Mouse (Mus musculus) layer of hippocampus, postnatal 14 days (tissue): ENCODE results near the gene Taf6l. TPM values are rescaled to one million over a fixed set of nuclear protein-coding genes. Genes with fewer than 3 reads are reported as not detected.
A peak's percentile ranks its signal among the peaks of the same experiment; 100 is the strongest.

ENCODE experiments used
- DNase-seq, 2 experiments: peaks; one replicate each; pipeline ENCODE4 v3.0.0; 2021 to 2022; ENCODE audit warnings: low spot score in 2 of 2, mixed read lengths in 1 of 2
- total RNA-seq, 2 experiments: library from RNA; stranded (reverse); gene quantifications; 2 replicates each; pipeline ENCODE4 v1.2.3; 2021

Gene Taf6l
- total RNA-seq, 2 experiments from 2014 or later, result 14.1 to 15.0 TPM

DNA sequence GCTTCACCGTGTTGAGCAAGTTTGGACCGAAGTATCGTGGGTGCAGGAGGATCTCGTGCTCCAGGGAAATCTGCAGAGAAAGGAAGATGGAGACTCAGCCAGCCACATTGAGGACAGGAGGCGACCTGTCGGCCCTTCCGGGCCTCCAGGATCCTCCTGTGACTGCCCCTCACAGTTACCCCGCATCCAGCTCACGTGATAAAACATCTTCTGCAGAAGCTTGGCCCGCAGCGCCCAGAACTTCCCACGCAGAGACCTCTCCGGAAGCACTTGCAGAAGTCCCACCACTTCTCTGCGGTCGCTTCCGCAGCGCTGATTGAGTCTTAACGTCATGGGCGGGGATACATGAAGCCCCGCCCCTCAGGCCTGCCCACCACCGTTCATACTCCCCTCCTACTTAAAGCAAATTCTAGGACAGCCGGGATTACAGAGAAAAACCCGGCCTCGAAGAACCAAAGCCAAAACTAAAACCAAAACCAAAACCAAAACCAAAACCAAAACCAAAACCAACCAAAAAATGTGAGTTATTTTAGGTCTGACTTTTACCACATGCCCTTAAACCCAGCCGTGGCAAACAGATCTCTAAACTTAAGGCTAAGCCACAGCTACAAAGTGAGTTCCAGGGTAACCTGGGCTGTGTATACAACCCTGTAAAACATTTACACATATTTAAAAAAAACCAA lies 12.2 kb upstream of the Taf6l start, which contains the start of gene Polr2g:
Gene Polr2g, minus strand, starts transcription at position 314 of the 683 bp plus-strand sequence.
- peak; percentile 83 to 93 for DNase-seq

DNA sequence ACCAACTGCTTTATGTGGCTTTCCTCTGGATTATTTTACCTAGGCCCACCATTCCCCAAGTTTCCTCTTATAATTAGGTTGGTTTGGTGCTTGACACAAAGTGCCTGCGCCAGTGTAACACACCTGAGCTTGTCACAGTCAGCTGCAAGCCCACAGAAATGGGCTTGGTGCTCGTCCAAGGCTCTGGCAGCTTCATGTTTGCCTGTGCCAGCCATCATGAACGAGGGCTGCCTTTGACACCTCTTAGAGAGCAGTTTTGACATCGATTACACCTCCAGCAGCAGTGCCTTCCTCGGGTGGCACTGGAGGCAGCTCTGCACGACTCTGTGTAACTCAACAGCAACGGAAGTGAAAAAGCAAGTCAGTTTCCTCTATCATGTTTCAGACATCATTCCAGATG lies 4.0 kb upstream of the Taf6l start:
- peak in 1 of 2 experiments; percentile 36 for DNase-seq

DNA sequence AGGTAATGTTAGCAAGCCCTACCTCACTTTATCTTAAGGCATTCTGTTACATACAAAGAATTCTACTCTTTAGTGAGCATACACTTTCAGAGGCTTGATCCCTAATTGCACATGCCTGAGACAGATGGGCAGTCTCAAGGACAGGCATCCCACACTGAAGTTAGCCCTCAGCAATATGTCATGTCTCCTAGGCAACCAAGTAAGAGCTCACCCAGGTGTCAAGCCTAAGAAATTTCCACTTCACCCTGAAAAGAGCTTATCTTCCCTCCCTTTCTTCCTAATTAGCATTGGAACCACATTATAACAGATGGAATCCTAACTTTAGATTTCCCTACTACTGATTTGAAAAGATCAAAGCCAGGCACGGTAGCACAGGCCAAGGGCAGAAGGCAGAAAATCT lies 3.0 kb upstream of the Taf6l start:
- peak in 1 of 2 experiments; percentile 32 for DNase-seq

DNA sequence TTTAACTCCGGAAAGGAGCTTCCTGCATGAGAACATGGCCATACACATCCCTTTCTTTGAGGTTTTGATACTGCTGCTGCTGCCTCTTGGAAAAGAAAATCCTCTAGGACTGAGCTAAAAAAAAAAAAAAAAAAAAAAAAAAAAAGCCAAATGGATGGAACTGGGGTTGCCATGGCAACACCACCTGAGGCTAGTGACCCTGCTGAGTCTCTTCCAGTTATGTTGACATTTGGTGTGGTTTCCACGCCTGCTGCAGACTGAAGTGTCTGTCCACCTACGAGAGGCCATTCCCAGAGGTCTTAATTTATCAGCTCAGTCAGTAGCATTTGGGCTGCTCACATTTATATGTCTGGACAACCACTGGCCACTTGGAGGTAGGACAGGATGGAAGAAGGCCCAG lies 2.3 kb upstream of the Taf6l start:
- DNase-seq, result no peak

DNA sequence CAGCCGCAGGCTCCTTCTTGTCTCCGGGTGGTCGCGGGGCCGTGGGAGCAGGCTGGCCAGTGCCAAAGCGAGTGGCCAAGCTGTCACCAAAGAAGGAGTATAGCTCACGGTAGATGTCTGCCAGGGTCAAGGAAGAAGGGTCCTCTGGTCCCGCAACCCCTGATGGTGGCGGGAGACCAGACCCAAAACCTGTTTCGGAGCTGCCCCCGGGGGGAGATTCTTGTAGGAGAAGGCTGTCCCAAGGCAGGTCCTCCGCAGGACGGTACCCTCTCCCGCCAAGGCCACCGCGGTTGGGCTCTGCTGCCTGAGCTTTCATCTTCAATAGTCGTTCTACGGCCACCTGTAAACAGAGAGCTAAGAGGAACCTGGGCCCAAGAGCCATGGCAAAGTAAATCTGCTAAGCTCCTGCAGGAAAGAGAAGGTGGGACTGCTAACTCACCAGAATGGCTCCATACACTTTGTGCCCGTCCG lies 11.2 kb downstream of the Taf6l start:
- no peak for DNase-seq

DNA sequence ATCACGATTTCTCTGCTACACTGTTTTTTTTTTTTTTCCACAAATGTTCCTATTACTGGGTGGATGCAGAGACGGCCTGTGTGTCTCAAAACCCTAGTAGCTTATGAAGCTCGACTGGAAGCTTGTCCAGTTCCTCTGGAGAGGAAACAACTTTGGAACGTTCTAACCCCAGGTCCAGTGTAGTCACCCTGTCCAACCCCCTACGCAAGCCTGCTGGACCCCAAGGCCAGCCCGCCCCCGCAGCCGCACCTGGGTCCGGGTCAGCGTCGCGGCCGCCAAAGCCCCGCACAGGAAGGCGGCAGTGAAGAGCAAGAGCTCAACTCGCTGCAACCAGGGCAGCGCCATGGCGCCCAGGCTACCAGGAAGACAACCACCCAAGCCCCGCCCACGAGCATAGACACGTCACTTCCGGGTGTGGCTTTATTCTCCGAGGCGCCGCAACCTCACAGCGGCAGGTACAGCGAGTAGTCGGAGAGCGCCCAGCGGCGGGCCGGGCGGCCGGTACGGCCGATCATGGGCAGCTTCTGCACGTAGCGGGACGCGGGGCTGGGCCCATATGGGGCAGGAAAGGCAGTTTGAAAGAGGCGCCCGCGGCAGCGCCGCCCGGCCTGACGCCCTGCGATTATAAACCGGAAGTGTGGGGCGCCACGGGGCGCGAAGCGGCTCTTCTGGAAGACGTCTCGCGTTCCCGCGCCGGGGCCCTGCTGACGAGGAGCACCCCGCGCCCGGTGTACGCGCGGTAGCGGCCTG lies 12.0 kb downstream of the Taf6l start, which contains the start of gene Tmem179b:
Gene Tmem179b, minus strand, starts transcription at position 382 of the 750 bp plus-strand sequence.
- DNase-seq, result peak; percentile 97 to 98

DNA sequence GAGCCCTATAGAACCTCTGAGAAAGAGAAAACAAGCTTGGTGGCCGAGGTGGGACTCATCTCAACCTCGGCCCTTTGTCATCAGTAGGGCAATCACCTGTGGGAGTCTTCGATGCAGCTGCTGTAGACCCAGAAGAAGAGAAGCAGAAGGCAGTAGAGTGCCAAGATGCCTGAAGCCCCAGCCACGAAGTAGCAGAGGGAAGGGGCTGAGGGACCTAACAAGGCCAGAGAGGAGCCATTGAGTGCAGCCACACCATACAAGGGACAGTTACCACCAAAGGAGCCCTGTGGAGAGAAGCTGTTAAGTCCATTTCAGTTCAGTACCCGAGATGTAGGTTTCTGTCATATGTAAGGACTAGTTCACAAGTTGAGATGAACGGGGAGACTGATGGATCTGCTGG lies 12.8 kb downstream of the Taf6l start:
- DNase-seq, result no peak

DNA sequence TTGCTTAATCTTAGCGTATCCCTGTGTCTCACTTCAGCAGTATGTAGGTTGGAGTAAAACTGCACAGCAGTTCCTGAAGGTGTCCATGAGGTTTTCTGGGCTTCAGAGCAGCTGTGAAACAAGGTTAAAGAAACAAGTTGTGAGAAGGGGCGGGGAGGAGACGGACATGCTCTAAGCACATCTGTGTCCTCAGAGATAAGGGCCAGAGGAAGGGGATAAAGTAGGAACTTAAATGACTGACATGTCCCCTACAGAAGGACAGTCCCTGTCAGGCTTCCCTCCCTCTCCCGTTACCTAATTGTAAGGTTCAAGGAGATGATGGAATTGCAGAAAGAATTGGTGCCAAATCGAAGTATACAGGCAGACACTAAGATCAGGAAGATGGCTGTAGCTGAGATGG lies 13.2 kb downstream of the Taf6l start:
- DNase-seq, result no peak

DNA sequence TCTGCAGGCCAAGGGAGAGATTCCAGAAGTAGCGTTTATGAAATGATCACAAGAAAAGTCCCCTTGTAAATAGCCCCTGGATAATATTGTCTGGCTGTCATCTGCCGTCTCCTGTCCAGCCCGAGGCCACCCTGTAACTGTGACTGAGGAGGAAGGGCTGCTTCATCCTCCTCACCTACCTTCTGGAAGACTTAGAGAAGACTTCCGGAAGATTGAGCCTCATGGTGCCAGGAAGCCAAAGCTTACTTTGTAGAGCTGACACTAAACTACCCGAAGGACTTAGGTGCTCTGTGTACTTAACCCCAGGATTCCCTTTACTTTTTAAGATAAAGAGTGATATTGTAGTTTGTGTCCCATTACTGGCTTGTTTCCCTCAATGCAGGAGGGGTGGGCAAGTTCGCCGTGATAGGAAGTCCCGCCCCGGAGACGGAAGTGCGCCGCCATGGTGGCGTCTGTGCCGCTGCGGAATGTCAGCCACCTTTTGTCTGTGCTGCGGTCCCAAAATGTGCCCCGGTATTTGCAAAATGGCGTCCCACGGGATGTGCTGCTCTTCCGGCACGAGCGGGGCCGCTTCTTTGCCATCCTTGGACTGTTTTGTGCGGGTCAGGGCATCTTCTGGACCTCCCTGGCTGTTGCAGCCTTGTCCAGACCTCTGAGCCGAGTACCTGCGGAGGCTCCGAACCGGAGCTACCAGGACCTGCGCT lies 15.5 kb downstream of the Taf6l start, which contains the start of gene Tmem223:
Gene Tmem223, plus strand, starts transcription at position 430 of the 704 bp plus-strand sequence.
- DNase-seq, result peak; percentile 77 to 87

DNA sequence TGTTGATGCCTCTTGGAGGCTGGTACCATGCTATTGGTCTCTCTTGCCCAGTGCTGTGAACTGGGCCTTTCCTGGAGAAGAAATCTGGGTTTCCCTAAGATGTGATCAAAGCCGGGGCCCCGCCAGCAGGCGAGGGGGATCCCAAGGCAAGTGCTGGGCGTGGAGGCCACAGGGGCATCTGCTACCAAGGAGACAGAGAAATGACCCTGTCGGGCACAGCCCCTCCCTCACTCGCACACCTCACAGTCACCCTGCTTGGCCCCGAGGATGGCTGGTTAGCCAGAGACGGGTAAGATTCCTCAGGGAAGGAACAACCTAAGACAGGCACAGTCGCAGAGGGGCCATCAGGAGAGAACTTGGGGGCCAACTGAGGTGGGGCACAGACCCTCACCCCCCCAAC lies 20.7 kb downstream of the Taf6l start:
- no peak for DNase-seq

DNA sequence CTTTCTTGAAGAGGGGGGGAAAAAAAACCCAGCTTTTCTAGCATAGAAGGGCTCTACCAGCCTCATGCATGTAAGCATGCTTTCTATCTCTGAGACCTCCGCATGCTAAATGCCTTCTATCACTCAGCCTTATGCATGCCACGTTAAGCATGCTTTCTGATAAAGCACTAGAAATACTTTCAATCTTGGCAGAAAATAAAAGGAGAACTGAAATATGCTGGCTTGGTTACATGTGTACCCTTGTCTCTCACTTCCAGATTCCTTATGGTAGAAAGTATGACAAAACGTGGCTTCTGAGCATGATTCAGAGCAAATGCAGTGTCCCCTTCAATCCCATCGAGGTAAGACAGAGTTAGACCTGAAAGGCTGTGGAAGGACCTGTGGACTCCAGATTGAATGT lies 22.9 kb downstream of the Taf6l start:
- no peak for DNase-seq

DNA sequence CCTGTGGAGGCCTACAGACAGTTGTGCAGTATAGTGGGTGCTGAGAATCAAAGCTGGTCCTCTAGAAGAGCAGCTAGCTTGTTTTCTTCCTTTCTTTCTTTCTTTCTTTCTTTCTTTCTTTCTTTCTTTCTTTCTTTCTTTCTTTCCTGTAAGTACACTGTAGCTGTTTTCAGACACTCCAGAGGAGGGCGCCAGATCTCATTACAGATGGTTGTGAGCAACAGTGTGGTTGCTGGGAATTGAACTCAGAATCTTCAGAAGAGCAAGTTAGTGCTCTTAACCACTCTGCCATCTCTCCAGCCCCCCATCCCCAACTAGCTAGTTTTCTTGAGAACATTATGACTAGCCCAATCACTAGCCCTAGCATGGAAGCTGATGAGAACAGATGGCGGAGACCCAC lies 25.5 kb downstream of the Taf6l start:
- no peak for DNase-seq

DNA sequence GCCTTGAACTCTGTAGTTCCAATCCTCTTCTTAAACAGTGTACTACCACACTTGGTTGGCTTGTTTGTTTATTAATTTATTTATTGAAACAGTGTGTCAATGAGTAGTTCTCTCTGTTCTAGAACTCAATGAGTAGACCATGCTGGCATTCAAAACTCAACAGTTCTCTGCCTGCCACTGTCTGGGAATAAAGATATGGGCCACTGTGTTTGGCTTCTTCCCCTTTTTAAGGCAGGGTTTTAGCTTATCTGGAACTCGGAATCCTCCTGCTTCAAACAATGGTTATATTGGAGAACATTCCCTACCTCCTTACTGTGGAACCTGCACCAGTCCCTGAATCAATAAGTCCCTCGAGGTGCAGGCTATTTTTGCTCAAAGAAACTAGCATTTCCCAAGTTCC lies 27.3 kb downstream of the Taf6l start:
- DNase-seq, result no peak

DNA sequence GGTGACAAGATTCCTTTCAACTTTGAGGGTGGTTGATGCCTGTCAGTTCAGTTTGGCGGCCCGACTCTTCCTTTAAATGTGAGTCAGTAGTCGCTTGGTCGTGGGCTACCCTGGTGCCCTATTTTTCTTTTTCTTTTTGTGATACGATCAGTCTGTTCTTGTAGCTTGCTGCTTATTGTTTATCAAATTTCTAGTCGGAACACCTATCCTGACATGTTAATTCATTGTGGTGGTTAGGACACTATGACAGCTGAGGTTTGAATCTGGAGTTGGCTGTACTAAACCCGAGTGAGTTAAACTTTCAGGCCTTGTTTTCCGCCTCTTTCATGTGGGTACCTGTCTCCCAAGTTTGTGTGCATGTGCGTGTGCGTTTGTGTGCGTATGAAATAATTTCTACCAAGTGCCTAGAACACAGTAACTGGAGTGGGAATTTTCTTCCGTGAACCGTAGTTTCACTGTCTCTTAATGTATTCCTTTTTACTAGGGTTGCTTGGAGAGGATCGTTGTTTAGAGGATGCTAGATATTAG lies 28.7 kb downstream of the Taf6l start:
- no peak for DNase-seq

DNA sequence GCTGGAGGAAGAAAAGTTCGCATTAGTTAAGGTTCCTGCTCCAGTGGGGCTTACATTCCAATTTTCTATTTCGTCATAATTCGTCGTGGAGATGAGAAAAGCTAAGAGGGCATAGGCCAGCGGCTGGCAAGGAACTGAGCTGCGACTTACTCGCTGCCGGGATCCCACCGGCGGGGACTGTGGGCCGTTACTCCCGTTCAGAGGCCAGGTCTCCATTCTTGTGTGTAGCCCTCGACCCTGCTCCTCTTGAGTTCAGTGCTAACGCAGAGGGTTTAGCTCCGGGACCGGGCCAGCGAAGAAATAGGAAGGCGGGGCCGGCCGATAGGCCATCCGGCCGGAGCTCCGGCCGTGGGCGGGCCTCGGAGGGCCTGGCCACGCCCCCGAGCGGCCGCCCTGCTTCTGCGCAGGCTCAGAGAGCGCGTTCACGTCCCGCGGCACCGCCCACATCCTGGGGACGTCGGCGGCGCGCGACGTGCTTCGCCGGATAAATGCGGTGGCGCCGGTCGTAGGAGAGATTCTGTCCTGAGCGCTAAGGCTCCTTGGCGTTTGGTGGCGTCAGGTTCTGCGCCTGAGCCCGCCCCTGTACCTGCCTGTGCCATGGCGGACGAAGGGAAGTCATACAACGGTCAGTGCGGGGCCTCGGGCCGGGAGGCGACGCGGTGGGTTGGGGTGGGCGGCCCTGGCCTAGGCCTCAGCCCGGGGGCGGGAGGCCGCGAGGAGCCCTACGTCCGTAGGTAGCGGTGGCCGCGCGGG lies 29.4 kb downstream of the Taf6l start, which contains the start of gene Nxf1:
Gene Nxf1, plus strand, starts transcription at position 439 of the 753 bp plus-strand sequence.
- peak; percentile 85 to 94 for DNase-seq

DNA sequence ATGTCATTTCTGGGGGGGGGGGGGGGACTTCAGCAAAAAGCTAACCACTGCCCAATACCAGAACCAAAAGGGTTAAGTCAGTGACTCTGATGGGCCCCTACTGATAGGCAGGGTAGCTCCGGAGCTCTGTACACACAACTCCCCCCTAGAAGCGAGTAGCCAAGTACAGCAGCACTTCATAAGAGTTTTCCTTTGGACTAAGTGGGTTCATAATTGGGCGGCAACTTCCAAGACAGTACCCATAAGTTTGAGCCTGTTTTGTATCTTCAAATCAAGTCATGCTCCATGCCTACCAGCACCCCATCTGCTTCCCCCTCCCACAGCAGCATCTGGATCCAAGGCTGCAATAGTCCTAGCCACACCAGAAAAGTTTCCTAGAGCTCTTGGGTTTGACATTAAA lies 30.6 kb downstream of the Taf6l start:
- DNase-seq, result no peak

DNA sequence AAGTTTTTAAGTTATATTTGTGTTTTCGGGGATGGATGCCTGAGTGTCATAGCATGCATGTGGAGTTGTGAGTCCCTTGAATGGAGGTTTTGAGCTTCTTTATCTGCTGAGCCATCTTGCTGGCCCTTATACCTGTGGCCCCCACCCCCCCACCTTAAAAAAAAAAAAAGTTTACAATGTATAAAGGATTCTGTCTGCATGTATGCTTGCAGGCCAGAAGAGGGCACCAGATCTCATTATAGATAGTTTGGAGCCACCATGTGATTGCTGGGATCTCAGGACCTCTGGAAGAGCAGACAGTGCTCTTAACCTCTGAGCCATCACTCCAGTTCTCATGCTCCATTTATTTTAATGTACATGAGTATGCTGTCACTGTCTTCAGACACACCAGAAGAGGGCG lies 38.8 kb downstream of the Taf6l start:
- no peak for DNase-seq

DNA sequence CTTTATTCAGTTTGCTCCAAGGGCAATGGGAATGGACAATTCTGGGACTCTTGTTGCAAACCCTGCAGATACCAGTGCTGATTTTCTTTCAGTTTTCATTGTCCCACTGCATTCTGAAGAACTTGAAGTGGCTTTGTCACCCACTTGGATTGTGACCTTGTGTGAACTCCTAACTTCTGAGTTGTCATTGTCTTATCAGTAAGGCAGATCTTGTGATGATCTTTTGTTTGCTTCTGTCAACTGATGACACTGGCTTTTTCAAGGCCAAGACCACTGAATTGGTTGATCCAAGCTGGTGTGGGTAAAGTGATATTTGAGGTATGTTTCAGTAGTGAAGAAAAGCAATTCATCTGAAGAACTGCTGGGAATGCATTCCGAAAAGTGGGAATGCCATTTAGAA lies 40.8 kb downstream of the Taf6l start:
- DNase-seq, result no peak

DNA sequence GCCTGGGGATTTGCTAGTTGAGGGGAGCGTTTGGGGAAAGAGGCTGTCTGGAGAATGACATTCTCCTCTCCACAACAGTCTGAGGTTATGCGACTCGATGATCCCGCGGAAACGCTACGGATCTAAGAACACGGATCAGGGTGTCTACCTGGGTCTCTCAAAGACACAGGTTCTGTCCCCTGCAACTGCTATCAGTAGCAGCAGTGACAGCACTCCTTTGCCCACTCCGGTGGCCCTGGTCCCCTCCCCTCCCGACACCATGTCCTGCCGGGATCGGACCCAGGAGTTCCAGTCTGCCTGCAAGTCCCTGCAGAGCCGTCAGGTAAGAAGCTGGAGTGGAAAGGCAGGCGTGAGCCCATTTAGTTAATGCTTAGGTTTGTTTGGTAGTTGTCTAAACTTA lies 44.0 kb downstream of the Taf6l start:
- DNase-seq, result no peak

DNA sequence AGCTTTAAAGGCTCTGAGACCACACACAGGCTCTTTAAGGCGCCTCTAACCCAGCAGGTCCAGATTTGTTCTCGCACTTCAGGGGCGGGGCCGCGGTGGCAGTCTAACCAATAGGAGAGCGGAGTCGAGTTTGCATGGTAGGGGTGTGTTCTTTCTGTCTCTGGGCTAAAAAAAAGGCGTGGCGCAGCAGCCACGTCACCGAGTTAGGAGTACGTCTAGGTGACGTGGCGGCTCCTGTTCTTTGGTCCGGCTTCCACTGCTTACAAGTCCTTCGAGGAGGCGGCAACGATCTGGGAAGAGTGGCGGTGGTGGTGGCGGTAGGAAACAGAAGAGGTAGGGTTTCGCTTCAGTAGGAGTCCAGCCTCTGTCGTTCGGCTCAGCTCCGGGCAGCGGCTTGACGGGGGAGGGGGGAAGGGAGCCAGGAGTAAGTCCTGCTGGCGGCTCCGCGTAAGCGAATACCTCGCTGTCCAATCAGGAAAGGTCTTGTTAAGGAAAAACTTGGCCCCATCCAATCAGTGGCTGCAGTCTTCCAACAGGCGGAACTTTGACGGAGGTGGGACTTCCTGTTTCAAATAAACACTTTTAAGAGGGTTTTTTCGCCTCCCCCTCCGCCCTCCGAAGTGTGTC lies 44.9 kb downstream of the Taf6l start, which contains the start of gene Stx5a:
Gene Stx5a, plus strand, starts transcription at position 171 of the 627 bp plus-strand sequence.
- peak; percentile 96 to 97 for DNase-seq
